Mouse (Mus musculus) left cerebral cortex, postnatal 25 days (tissue): ENCODE measurements around the gene Amigo1. TPM values are rescaled to one million over a fixed set of nuclear protein-coding genes. Genes with fewer than 3 reads are reported as not detected.

Experiments
- total RNA-seq, 2 experiments: library from RNA; stranded (reverse); gene quantifications; 2 replicates each; pipeline ENCODE4 v1.2.3; 2021

The Amigo1 gene
- total RNA-seq, 2 experiments from 2014 or later = 68.7 to 72.9 TPM

Other genes with a start within 250 kb of the Amigo1 start
- gene Gstm6, start 242.6 kb upstream of the Amigo1 start, total RNA-seq = 1 to 10 TPM; 4.0 to 5.0 TPM
- not detected for gene Gstm3, start 217.1 kb upstream of the Amigo1 start, total RNA-seq
- 1 to 10 TPM; 3.1 to 4.3 TPM for gene Gstm2, start 199.9 kb upstream of the Amigo1 start, total RNA-seq
- gene Gstm1, start 168.4 kb upstream of the Amigo1 start, total RNA-seq = 100 to 1,000 TPM; 225 to 239 TPM
- gene Gstm4, start 141.4 kb upstream of the Amigo1 start, total RNA-seq = 10 to 100 TPM in 1 of 2 experiments, 1 to 10 TPM in 1; 9.1 to 10.7 TPM
- 10 to 100 TPM; 48.1 to 50.3 TPM for gene Ampd2, start 99.7 kb upstream of the Amigo1 start, total RNA-seq
- gene Gnat2, start 93.5 kb upstream of the Amigo1 start, total RNA-seq = not detected
- gene Gnai3, start 40.2 kb upstream of the Amigo1 start, total RNA-seq = 10 to 100 TPM; 25.6 to 27.7 TPM
- gene Gpr61, start 31.5 kb upstream of the Amigo1 start, total RNA-seq = 10 to 100 TPM; 18.1 to 19.4 TPM
- 10 to 100 TPM; 17.4 to 17.9 TPM for gene Cyb561d1, start 14.9 kb downstream of the Amigo1 start, total RNA-seq
- 10 to 100 TPM; 24.0 to 24.2 TPM for gene Atxn7l2, start 24.6 kb downstream of the Amigo1 start, total RNA-seq
- 1 to 10 TPM; 1.3 to 1.9 TPM for gene Sypl2, start 40.3 kb downstream of the Amigo1 start, total RNA-seq
- gene Psma5, start 70.6 kb downstream of the Amigo1 start, total RNA-seq = 10 to 100 TPM; 73.8 to 88.5 TPM
- gene Sort1, start 97.7 kb downstream of the Amigo1 start, total RNA-seq = 100 to 1,000 TPM; 293 to 302 TPM
- gene Mybphl, start 178.6 kb downstream of the Amigo1 start, total RNA-seq = under 1 TPM; 0.25 to 0.85 TPM
- gene Psrc1, start 197.5 kb downstream of the Amigo1 start, total RNA-seq = 10 to 100 TPM; 12.9 to 18.6 TPM
- gene Celsr2, start 229.2 kb downstream of the Amigo1 start, total RNA-seq = 100 to 1,000 TPM; 160 to 168 TPM